Mouse (Mus musculus) C2C12 (cell line): ENCODE data around the gene Ankmy2.

Experiments used
- CTCF ChIP-seq: IDR thresholded peaks from one replicate; pipeline ENCODE4 v1.5.1; 2011; ENCODE audit not compliant: control insufficient read depth, insufficient read depth, insufficient read length
- MAX ChIP-seq: IDR thresholded peaks from one replicate; pipeline ENCODE4 v1.6.1; 2011; ENCODE audit warnings: mild to moderate bottlenecking, control low read depth
- USF1 ChIP-seq: IDR thresholded peaks from one replicate; pipeline ENCODE4 v1.6.1; 2011; ENCODE audit warnings: low read depth, mild to moderate bottlenecking, control low read depth, moderate library complexity

GRCm38 (mm10) chr12:36189610-36190009 is 32.7 kb downstream of the Ankmy2 start:
- TF ChIP-seq MAX: no peak
- TF ChIP-seq CTCF: no peak
- no peak for TF ChIP-seq USF1
